Mouse (Mus musculus): ENCODE measurements around the gene Aamp.

DNA sequence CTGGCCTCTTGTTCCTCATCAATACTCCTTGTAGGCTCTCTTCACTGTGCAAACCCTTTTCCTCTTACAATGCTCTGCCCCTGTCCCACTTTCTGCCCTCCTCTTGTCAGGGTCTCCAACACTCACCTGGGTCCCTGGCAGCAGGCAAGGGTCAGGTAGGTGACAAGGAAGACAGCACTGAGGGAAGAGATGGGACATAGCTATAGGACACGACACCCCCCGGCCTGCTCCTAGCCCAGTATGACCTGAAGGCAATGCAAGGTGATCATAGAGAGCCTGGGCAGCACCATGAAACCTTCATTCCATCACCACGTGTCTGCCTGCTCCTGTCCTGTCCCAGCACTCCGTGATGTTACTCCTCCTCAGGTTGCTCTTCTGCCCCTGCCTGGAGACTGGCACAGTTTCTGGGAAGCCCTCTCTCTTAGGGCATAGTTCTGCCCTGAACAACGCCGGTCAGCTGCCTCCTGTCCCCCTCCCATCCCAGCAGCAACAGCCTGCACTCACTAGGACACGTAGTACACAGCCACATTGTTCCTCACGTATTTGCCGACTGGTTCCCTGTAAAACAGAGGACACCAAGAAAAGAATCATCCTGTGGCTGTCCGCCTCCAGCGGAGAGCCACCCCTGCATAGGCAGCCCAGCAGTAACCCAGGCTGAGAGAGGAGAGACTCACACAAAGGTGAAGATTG is 7.9 kb upstream of the Aamp start:
- TF ChIP-seq CTCF (IDR thresholded peaks at IDR 0.05; ENCODE audit: control insufficient read depth, insufficient read depth, insufficient read length) = no peak
- no peak for TF ChIP-seq FOSL1 (IDR thresholded peaks at IDR 0.05; ENCODE audit: insufficient read depth, low read length, poor library complexity, severe bottlenecking)
- no peak for TF ChIP-seq USF1 (IDR thresholded peaks at IDR 0.05; ENCODE audit: low read depth)
- no peak for TF ChIP-seq MAX (IDR thresholded peaks at IDR 0.05)

All from C2C12 (cell line).